Mouse (Mus musculus) T-helper 2 cell (primary cell): ENCODE results near the gene Ttll6.
"Not testable (repeated sequence)": the region's sequence is repeated elsewhere in the genome, so short reads cannot be mapped to it uniquely, and the experiment has no call there.

Experiments
- in situ Hi-C: fragments of 300-600 bp; cut with MboI, MseI; formaldehyde crosslinking; loops from one replicate; pipeline ENCODE4 v1.15.1; 2025; ENCODE audit warnings: high pct_unique_total_duplicates

Gene Ttll6

GRCm38 (mm10) chr11:96133239-96133865 is at the start of gene Ttll6:
Ttll6 (plus strand) TSS chr11:96133786.
- in situ Hi-C loops, result no loop called here

- in situ Hi-C loops, result no loop called here
Measured at GRCm38 (mm10) chr11:96087981-96088380, 45.6 kb upstream of the Ttll6 start.

- in situ Hi-C loops, result no loop called here
Measured at GRCm38 (mm10) chr11:96091073-96091472, 42.5 kb upstream of the Ttll6 start.

GRCm38 (mm10) chr11:96092674-96093291 is 40.8 kb upstream of the Ttll6 start:
- in situ Hi-C loops, result no loop called here

GRCm38 (mm10) chr11:96093361-96093760 is 40.2 kb upstream of the Ttll6 start:
- in situ Hi-C loops, result no loop called here

- in situ Hi-C loops, result no loop called here
Measured at GRCm38 (mm10) chr11:96108376-96108775, 25.2 kb upstream of the Ttll6 start.

- in situ Hi-C loops, result not testable (repeated sequence)
Measured at GRCm38 (mm10) chr11:96110950-96111349, 22.6 kb upstream of the Ttll6 start.

- in situ Hi-C loops, result no loop called here
Measured at GRCm38 (mm10) chr11:96111751-96112150, 21.8 kb upstream of the Ttll6 start, which contains the start of gene Calcoco2. Calcoco2 (minus strand) TSS chr11:96111964.

- in situ Hi-C loops, result no loop called here
Measured at GRCm38 (mm10) chr11:96114077-96114476, 19.5 kb upstream of the Ttll6 start.

GRCm38 (mm10) chr11:96115416-96115815 is 18.2 kb upstream of the Ttll6 start:
- in situ Hi-C loops, result no loop called here

GRCm38 (mm10) chr11:96116116-96116515 is 17.5 kb upstream of the Ttll6 start:
- in situ Hi-C loops, result no loop called here

GRCm38 (mm10) chr11:96116925-96117324 is 16.7 kb upstream of the Ttll6 start:
- in situ Hi-C loops, result not testable (repeated sequence)

GRCm38 (mm10) chr11:96119401-96119800 is 14.2 kb upstream of the Ttll6 start:
- in situ Hi-C loops, result no loop called here

- in situ Hi-C loops, result not testable (repeated sequence)
Measured at GRCm38 (mm10) chr11:96122806-96123205, 10.8 kb upstream of the Ttll6 start.

- in situ Hi-C loops, result no loop called here
Measured at GRCm38 (mm10) chr11:96124052-96124914, 9.3 kb upstream of the Ttll6 start.

- in situ Hi-C loops, result no loop called here
Measured at GRCm38 (mm10) chr11:96130606-96131005, 3.0 kb upstream of the Ttll6 start.

- in situ Hi-C loops, result no loop called here
Measured at GRCm38 (mm10) chr11:96135847-96136246, 2.3 kb downstream of the Ttll6 start.

- in situ Hi-C loops, result loop anchor here (10.0 kb wide), 1 partner anchor 104 kb away; no protein-coding TSS in a partner anchor
Measured at GRCm38 (mm10) chr11:96140726-96141175, 7.2 kb downstream of the Ttll6 start.

GRCm38 (mm10) chr11:96143766-96144165 is 10.2 kb downstream of the Ttll6 start:
- in situ Hi-C loops, result loop anchor here (10.0 kb wide), 1 partner anchor 101 kb away; no protein-coding TSS in a partner anchor

GRCm38 (mm10) chr11:96145622-96146270 is 12.2 kb downstream of the Ttll6 start:
- in situ Hi-C loops, result loop anchor here (10.0 kb wide), 1 partner anchor 99 kb away; no protein-coding TSS in a partner anchor

GRCm38 (mm10) chr11:96147471-96147870 is 13.9 kb downstream of the Ttll6 start:
- in situ Hi-C loops, result loop anchor here (10.0 kb wide), 1 partner anchor 97 kb away; no protein-coding TSS in a partner anchor
